Mouse (Mus musculus): ENCODE results near the gene Fam107b. TPM values are rescaled to one million over a fixed set of nuclear protein-coding genes. Genes with fewer than 3 reads are reported as not detected.
A peak's percentile ranks its signal among the peaks of the same experiment; 100 is the strongest.

Fam107b gene
- polyA plus RNA-seq, 1 experiment: 8.2 TPM

- Histone ChIP-seq H3K4me3 (ENCODE audit: low read depth, low read length) (no peak overlapping the region), H3K27ac (ENCODE audit: insufficient read depth, low read depth, low read length) (no peak overlapping the region), H3K27me3 (ENCODE audit: control insufficient read depth, insufficient read depth, low read length) (no peaks in the 10 kb centered on the region), H3K4me1 (ENCODE audit: control insufficient read depth, insufficient read depth, insufficient read length, low read length) (peaks cover 16% of the 10 kb centered on the region; the same call in 1 of the 2 replicates), H3K36me3 (ENCODE audit: control insufficient read depth, insufficient read depth, low read length) (peaks cover 28% of the 10 kb centered on the region)
- WGBS: 70% methylated on average over 3 of the region's 3 CpGs
- no peak for TF ChIP-seq POLR2A (IDR thresholded peaks at IDR 0.05; ENCODE audit: low read depth, low read length)
- TF ChIP-seq CTCF (IDR thresholded peaks at IDR 0.05; ENCODE audit: extremely low read depth, insufficient read length, insufficient replicate concordance, low read depth, low read length): no peak
Observed at GRCm38 (mm10) chr2:3775569-3775968, 205.3 kb downstream of the Fam107b start.

- H3K4me1 ChIP-seq (ENCODE audit: control insufficient read depth, insufficient read depth, insufficient read length, low read length): peaks cover 13% of the 10 kb centered on the region; the same call in 1 of the 2 replicates
- no peak overlapping the region for H3K4me3 ChIP-seq (ENCODE audit: low read depth, low read length)
- TF ChIP-seq CTCF (IDR thresholded peaks at IDR 0.05; ENCODE audit: extremely low read depth, insufficient read length, insufficient replicate concordance, low read depth, low read length) (no peak), POLR2A (IDR thresholded peaks at IDR 0.05; ENCODE audit: low read depth, low read length) (no peak)
Observed at GRCm38 (mm10) chr2:3776045-3776444, 205.8 kb downstream of the Fam107b start.

GRCm38 (mm10) chr2:3777696-3778095, 207.4 kb downstream of the Fam107b start:
- peaks cover 40% of the 10 kb centered on the region for H3K36me3 ChIP-seq (ENCODE audit: control insufficient read depth, insufficient read depth, low read length)
- 77% methylated on average over 6 of the region's 6 CpGs for WGBS
- peaks cover 8% of the 10 kb centered on the region; the same call in 1 of the 2 replicates for H3K4me1 ChIP-seq (ENCODE audit: control insufficient read depth, insufficient read depth, insufficient read length, low read length)
- no peak overlapping the region for H3K27ac ChIP-seq (ENCODE audit: insufficient read depth, low read depth, low read length)
- H3K4me3 ChIP-seq (ENCODE audit: low read depth, low read length): no peak overlapping the region
- no peaks in the 10 kb centered on the region for H3K27me3 ChIP-seq (ENCODE audit: control insufficient read depth, insufficient read depth, low read length)
- TF ChIP-seq CTCF (IDR thresholded peaks at IDR 0.05; ENCODE audit: extremely low read depth, insufficient read length, insufficient replicate concordance, low read depth, low read length) (no peak), POLR2A (IDR thresholded peaks at IDR 0.05; ENCODE audit: low read depth, low read length) (no peak)

More at GRCm38 (mm10) chr2:3776045-3776444, 205.8 kb downstream of the Fam107b start:
- H3K36me3 ChIP-seq (ENCODE audit: control insufficient read depth, insufficient read depth, low read length): peaks cover 31% of the 10 kb centered on the region
- no peaks in the 10 kb centered on the region for H3K27me3 ChIP-seq (ENCODE audit: control insufficient read depth, insufficient read depth, low read length)
- H3K27ac ChIP-seq (ENCODE audit: insufficient read depth, low read depth, low read length): no peak overlapping the region

GRCm38 (mm10) chr2:3785546-3785945, 215.3 kb downstream of the Fam107b start:
- H3K36me3 ChIP-seq (ENCODE audit: control insufficient read depth, insufficient read depth, low read length): peaks cover 12% of the 10 kb centered on the region
- no peak overlapping the region for H3K27ac ChIP-seq (ENCODE audit: insufficient read depth, low read depth, low read length)
- WGBS: 86% methylated on average over 8 of the region's 8 CpGs
- H3K4me1 ChIP-seq (ENCODE audit: control insufficient read depth, insufficient read depth, insufficient read length, low read length): peaks cover 8% of the 10 kb centered on the region; the same call in 1 of the 2 replicates
- TF ChIP-seq POLR2A (IDR thresholded peaks at IDR 0.05; ENCODE audit: low read depth, low read length) (no peak), CTCF (IDR thresholded peaks at IDR 0.05; ENCODE audit: extremely low read depth, insufficient read length, insufficient replicate concordance, low read depth, low read length) (no peak)
- H3K4me3 ChIP-seq (ENCODE audit: low read depth, low read length): no peak overlapping the region
- no peaks in the 10 kb centered on the region for H3K27me3 ChIP-seq (ENCODE audit: control insufficient read depth, insufficient read depth, low read length)

GRCm38 (mm10) chr2:3787752-3788423, 217.6 kb downstream of the Fam107b start:
- Histone ChIP-seq H3K4me3 (ENCODE audit: low read depth, low read length) (no peak overlapping the region), H3K27ac (ENCODE audit: insufficient read depth, low read depth, low read length) (peak overlapping the region; percentile 32; the same call in 1 of the 2 replicates), H3K4me1 (ENCODE audit: control insufficient read depth, insufficient read depth, insufficient read length, low read length) (peaks cover 8% of the 10 kb centered on the region; the same call in 1 of the 2 replicates), H3K27me3 (ENCODE audit: control insufficient read depth, insufficient read depth, low read length) (no peaks in the 10 kb centered on the region), H3K36me3 (ENCODE audit: control insufficient read depth, insufficient read depth, low read length) (no peaks in the 10 kb centered on the region)
- TF ChIP-seq CTCF (IDR thresholded peaks at IDR 0.05; ENCODE audit: extremely low read depth, insufficient read length, insufficient replicate concordance, low read depth, low read length) (no peak), POLR2A (IDR thresholded peaks at IDR 0.05; ENCODE audit: low read depth, low read length) (no peak)

GRCm38 (mm10) chr2:3788424-3788786, 218.1 kb downstream of the Fam107b start:
- H3K27me3 ChIP-seq (ENCODE audit: control insufficient read depth, insufficient read depth, low read length): no peaks in the 10 kb centered on the region
- 66% methylated on average over 3 of the region's 3 CpGs for WGBS
- peaks cover 8% of the 10 kb centered on the region; the same call in 1 of the 2 replicates for H3K4me1 ChIP-seq (ENCODE audit: control insufficient read depth, insufficient read depth, insufficient read length, low read length)
- no peak overlapping the region for H3K27ac ChIP-seq (ENCODE audit: insufficient read depth, low read depth, low read length)
- no peak overlapping the region for H3K4me3 ChIP-seq (ENCODE audit: low read depth, low read length)
- TF ChIP-seq POLR2A (IDR thresholded peaks at IDR 0.05; ENCODE audit: low read depth, low read length): no peak
- no peak for TF ChIP-seq CTCF (IDR thresholded peaks at IDR 0.05; ENCODE audit: extremely low read depth, insufficient read length, insufficient replicate concordance, low read depth, low read length)
- H3K36me3 ChIP-seq (ENCODE audit: control insufficient read depth, insufficient read depth, low read length): no peaks in the 10 kb centered on the region

- H3K27ac ChIP-seq (ENCODE audit: insufficient read depth, low read depth, low read length): no peak overlapping the region
- H3K4me3 ChIP-seq (ENCODE audit: low read depth, low read length): no peak overlapping the region
- H3K36me3 ChIP-seq (ENCODE audit: control insufficient read depth, insufficient read depth, low read length): no peaks in the 10 kb centered on the region
- no peaks in the 10 kb centered on the region for H3K27me3 ChIP-seq (ENCODE audit: control insufficient read depth, insufficient read depth, low read length)
- WGBS: 84% methylated on average over 5 of the region's 5 CpGs
- TF ChIP-seq CTCF (IDR thresholded peaks at IDR 0.05; ENCODE audit: extremely low read depth, insufficient read length, insufficient replicate concordance, low read depth, low read length) (no peak), POLR2A (IDR thresholded peaks at IDR 0.05; ENCODE audit: low read depth, low read length) (no peak)
- H3K4me1 ChIP-seq (ENCODE audit: control insufficient read depth, insufficient read depth, insufficient read length, low read length): peaks cover 2% of the 10 kb centered on the region; the same call in 1 of the 2 replicates
Observed at GRCm38 (mm10) chr2:3796543-3796942, 226.3 kb downstream of the Fam107b start.

Measured in small intestine, adult 2 months (tissue).